ENCODE assay signal across 11 mouse cellular contexts in genomic region chr9:113471781-113472180, GRCm38 (mm10).
A peak's percentile ranks its signal among the peaks of the same experiment; 100 is the strongest.
DNase-seq lines count a peak whose midpoint lies in the region; ATAC-seq lines count a peak whose summit lies in the region.
"Had no signal": no experiment of that assay in that cellular context is flagged by ENCODE, and none has a peak within 500 bp of the region (broad histone marks: within the 10 kb centered on the region; RNA-seq: fewer than 3 reads in every experiment).

No protein-coding gene starts in this region.

- ATAC-seq in frontal cortex, adult (ENCODE audit: low TSS enrichment): peak; percentile 84
- ATAC-seq: intestine, postnatal 0 days; liver, postnatal 0 days had no signal

- H3K27ac ChIP-seq in limb, embryonic 10.5 days: no peak overlapping the region

- no peak overlapping the region for H3K4me3 ChIP-seq in limb, embryonic 10.5 days

- no peaks in the 10 kb centered on the region for H3K36me3 ChIP-seq in limb, embryonic 10.5 days

- H3K27me3 ChIP-seq in limb, embryonic 10.5 days (ENCODE audit: low read depth, poor library complexity, severe bottlenecking): no peaks in the 10 kb centered on the region

- peak; percentile 70 to 78 for DNase-seq in layer of hippocampus, adult 18-20 months (ENCODE audit: low spot score in 2 of 2)
- DNase-seq in layer of hippocampus, postnatal 10 days (ENCODE audit: low spot score in 2 of 2): no peak
- DNase-seq in left cerebral cortex, adult 18-20 months (ENCODE audit: low spot score in 2 of 2): peak; percentile 81 to 85
- DNase-seq in right cerebral cortex, postnatal 36 days (ENCODE audit: low spot score in 2 of 2): peak; percentile 79 to 85
- DNase-seq in c-Kit-positive CD71-positive TER-119-positive erythroid progenitor cells, embryonic 14.5 days (ENCODE audit: low spot score): no peak
- no peak for DNase-seq in limb, embryonic 10.5 days (ENCODE audit: low spot score)
- DNase-seq: heart, postnatal 10 days; liver, postnatal 0 days; thymus, postnatal 4 days had no signal

- H3K9me3 ChIP-seq in limb, embryonic 10.5 days (replicated peaks): no peaks in the 10 kb centered on the region

- 93% methylated on average over 6 of the region's 6 CpGs for WGBS in limb, embryonic 10.5 days

- no peaks in the 10 kb centered on the region for H3K4me1 ChIP-seq in limb, embryonic 10.5 days

Comparison
In these comparisons a context has a peak if more than half of its experiments do, and no peak if none do; other contexts are left out.
1. DNase-seq: peak in layer of hippocampus, adult 18-20 months (2 of 2), left cerebral cortex, adult 18-20 months (2 of 2) and right cerebral cortex, postnatal 36 days (2 of 2); none in layer of hippocampus, postnatal 10 days (0 of 2), c-Kit-positive CD71-positive TER-119-positive erythroid progenitor cells, embryonic 14.5 days (single experiment) and limb, embryonic 10.5 days (single experiment).